Mouse (Mus musculus) bone marrow, adult 2 months (tissue): ENCODE results near the gene Grik3.

Source experiments
- CTCF ChIP-seq: fragments of 200-500 bp; IDR thresholded peaks from 2 replicates; pipeline ENCODE4 v1.5.1; 2011; ENCODE audit warnings: low read length, control low read depth; ENCODE audit not compliant: control insufficient read depth, insufficient read depth
- POLR2A ChIP-seq: fragments of 200-500 bp; IDR thresholded peaks from 2 replicates; pipeline ENCODE4 v1.6.1; 2011; ENCODE audit warnings: low read depth, mild to moderate bottlenecking, control low read depth, low read length, borderline replicate concordance; ENCODE audit not compliant: control insufficient read depth

DNA sequence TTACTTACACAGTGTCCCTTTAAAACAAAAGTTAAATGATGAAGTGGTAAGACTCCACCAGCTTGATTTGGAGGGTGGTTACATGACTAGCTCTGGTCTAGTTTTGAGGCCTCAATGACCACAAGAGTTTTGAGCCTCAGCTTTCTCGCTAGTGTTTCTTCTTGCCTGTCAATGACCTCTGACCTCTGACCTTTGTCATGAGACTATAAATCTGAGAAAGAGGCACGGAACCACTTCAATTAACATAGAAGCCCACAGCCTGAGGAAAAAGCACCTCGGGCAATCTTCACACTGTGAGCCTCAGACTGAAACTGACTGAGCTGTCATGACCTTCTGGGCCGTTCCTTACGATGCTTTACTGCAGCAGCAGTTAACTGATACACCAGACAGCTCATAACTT lies 272.6 kb downstream of the Grik3 start:
- TF ChIP-seq POLR2A, result no peak
- no peak for TF ChIP-seq CTCF
